Mouse (Mus musculus) embryonic facial prominence, embryonic 15.5 days (tissue): ENCODE measurements around the gene Acox1. TPM values are rescaled to one million over a fixed set of nuclear protein-coding genes. Genes with fewer than 3 reads are reported as not detected.

Experiments
- ATAC-seq: fragments of 200-750 bp; cut with Nextera tagmentation; 2 replicates; pipeline ENCODE4 v1.8.0; 2017; ENCODE audit warnings: low read depth, moderate TSS enrichment; ENCODE audit not compliant: insufficient number of reproducible peaks, low FRiP score, low TSS enrichment
- H3K27ac ChIP-seq: fragments of 300-500 bp; sonication (generic); replicated peaks from 2 replicates; pipeline ENCODE4 v1.5.1; 2015; ENCODE audit warnings: mild to moderate bottlenecking, inconsistent platforms
- H3K27me3 ChIP-seq: fragments of 300-500 bp; sonication (generic); 2 replicates; pipeline ENCODE4 v1.6.1; 2015; ENCODE audit warnings: inconsistent platforms
- H3K36me3 ChIP-seq: fragments of 300-500 bp; sonication (generic); 2 replicates; pipeline ENCODE4 v1.6.1; 2015; ENCODE audit warnings: mild to moderate bottlenecking, inconsistent platforms
- H3K4me1 ChIP-seq: fragments of 300-500 bp; sonication (generic); 2 replicates; pipeline ENCODE4 v1.6.1; 2015; ENCODE audit warnings: inconsistent platforms
- H3K4me2 ChIP-seq: fragments of 300-500 bp; sonication (generic); replicated peaks from 2 replicates; pipeline ENCODE4 v1.6.1; 2015; ENCODE audit warnings: mild to moderate bottlenecking, inconsistent platforms
- H3K4me3 ChIP-seq: fragments of 300-500 bp; sonication (generic); replicated peaks from 2 replicates; pipeline ENCODE4 v1.5.1; 2015; ENCODE audit warnings: mild to moderate bottlenecking, inconsistent platforms
- H3K9ac ChIP-seq: fragments of 300-500 bp; sonication (generic); 2 replicates; pipeline ENCODE4 v1.6.1; 2015; ENCODE audit warnings: inconsistent platforms
- H3K9me3 ChIP-seq: fragments of 300-500 bp; sonication (generic); replicated peaks from 2 replicates; pipeline ENCODE4 v1.6.1; 2016; ENCODE audit warnings: inconsistent platforms
- WGBS: fragments of 180-500 bp; shearing (Covaris S2); methylation state at CpG from one replicate; pipeline ENCODE4 v1.1.7; 2015; 5-methylcytosine and 5-hydroxymethylcytosine counted together
- polyA plus RNA-seq: library from polyadenylated mRNA; unstranded; fragments of >200 nt; fragmentation: Nextera tagmentation; extraction: Ambion mirVana; gene quantifications from 2 replicates; pipeline ENCODE4 v1.2.1, GENCODE M21; 2015

Acox1 gene
- polyA plus RNA-seq, 1 experiment from 2014 or later, result 29.1 TPM

- Histone ChIP-seq H3K9me3 (no peaks in the 10 kb centered on the region), H3K4me3 (peak within 1 kb of the TSS; percentile 94), H3K27me3 (no peaks in the 10 kb centered on the region), H3K9ac (peak within 1 kb of the TSS; percentile 87), H3K4me2 (peak within 1 kb of the TSS; percentile 71), H3K4me1 (peaks cover 20% of the 10 kb centered on the region), H3K36me3 (peaks cover 46% of the 10 kb centered on the region), H3K27ac (peak within 1 kb of the TSS; percentile 80)
- peak; percentile 95 for ATAC-seq
- WGBS, result under 1% methylated on average over 60 of the region's 60 CpGs
Measured at GRCm38 (mm10) chr11:116138468-116139138, 60.2 kb downstream of the Acox1 start, which contains the start of gene Mrpl38. Gene Mrpl38, minus strand, starts transcription at chr11:116138868.

- Histone ChIP-seq H3K9ac (peak overlapping the region; percentile 87), H3K27me3 (no peaks in the 10 kb centered on the region), H3K27ac (peak overlapping the region; percentile 80), H3K4me1 (peaks cover 25% of the 10 kb centered on the region), H3K4me2 (peak overlapping the region; percentile 71), H3K36me3 (peaks cover 45% of the 10 kb centered on the region), H3K4me3 (peak overlapping the region; percentile 94), H3K9me3 (no peaks in the 10 kb centered on the region)
- WGBS, result 1% methylated on average over 20 of the region's 20 CpGs
- no peak for ATAC-seq
Measured at GRCm38 (mm10) chr11:116138096-116138467, 60.8 kb downstream of the Acox1 start.

GRCm38 (mm10) chr11:116134171-116134570, 64.7 kb downstream of the Acox1 start:
- no peak overlapping the region for H3K27ac ChIP-seq
- H3K4me1 ChIP-seq, result peaks cover 55% of the 10 kb centered on the region
- no peak overlapping the region for H3K9ac ChIP-seq
- peaks cover 32% of the 10 kb centered on the region for H3K36me3 ChIP-seq
- H3K4me2 ChIP-seq, result no peak overlapping the region
- no peak for ATAC-seq
- 86% methylated on average over 10 of the region's 10 CpGs for WGBS
- H3K4me3 ChIP-seq, result no peak overlapping the region
- no peaks in the 10 kb centered on the region for H3K27me3 ChIP-seq
- no peaks in the 10 kb centered on the region for H3K9me3 ChIP-seq

- no peaks in the 10 kb centered on the region for H3K27me3 ChIP-seq
- 43% methylated on average over 5 of the region's 5 CpGs for WGBS
- peaks cover 32% of the 10 kb centered on the region for H3K36me3 ChIP-seq
- H3K9ac ChIP-seq, result no peak overlapping the region
- no peak overlapping the region for H3K4me3 ChIP-seq
- no peaks in the 10 kb centered on the region for H3K9me3 ChIP-seq
- H3K27ac ChIP-seq, result 0 out of 2 replicates have a peak overlapping the region, but pooled peaks have one; percentile 39
- no peak overlapping the region for H3K4me2 ChIP-seq
- H3K4me1 ChIP-seq, result peaks cover 53% of the 10 kb centered on the region
- no peak for ATAC-seq
Measured at GRCm38 (mm10) chr11:116133497-116133896, 65.3 kb downstream of the Acox1 start.

- H3K36me3 ChIP-seq, result peaks cover 32% of the 10 kb centered on the region
- H3K4me3 ChIP-seq, result no peak overlapping the region
- H3K4me2 ChIP-seq, result no peak overlapping the region
- H3K27ac ChIP-seq, result peak overlapping the region; percentile 44
- no peaks in the 10 kb centered on the region for H3K9me3 ChIP-seq
- 0 out of 2 replicates have a peak overlapping the region, but pooled peaks have one; percentile 18 for H3K9ac ChIP-seq
- WGBS, result 72% methylated on average over 16 of the region's 16 CpGs
- H3K4me1 ChIP-seq, result peaks cover 52% of the 10 kb centered on the region
- no peaks in the 10 kb centered on the region for H3K27me3 ChIP-seq
- no peak for ATAC-seq
Measured at GRCm38 (mm10) chr11:116132366-116133333, 66.2 kb downstream of the Acox1 start.

GRCm38 (mm10) chr11:116131349-116132170, 67.3 kb downstream of the Acox1 start:
- Histone ChIP-seq H3K9me3 (no peaks in the 10 kb centered on the region), H3K36me3 (peaks cover 32% of the 10 kb centered on the region), H3K4me2 (peak overlapping the region; percentile 78), H3K27me3 (no peaks in the 10 kb centered on the region), H3K9ac (no peak overlapping the region), H3K27ac (peak overlapping the region; percentile 94), H3K4me1 (peaks cover 56% of the 10 kb centered on the region), H3K4me3 (peak overlapping the region; percentile 63)
- WGBS, result 82% methylated on average over 15 of the region's 15 CpGs
- no peak for ATAC-seq

- no peaks in the 10 kb centered on the region for H3K27me3 ChIP-seq
- peak; percentile 85 for ATAC-seq
- H3K4me1 ChIP-seq, result peaks cover 57% of the 10 kb centered on the region
- H3K9me3 ChIP-seq, result no peaks in the 10 kb centered on the region
- peak within 1 kb of the TSS; percentile 52 for H3K9ac ChIP-seq
- peak within 1 kb of the TSS; percentile 94 for H3K27ac ChIP-seq
- peaks cover 35% of the 10 kb centered on the region for H3K36me3 ChIP-seq
- H3K4me3 ChIP-seq, result peak within 1 kb of the TSS; percentile 63
- peak within 1 kb of the TSS; percentile 78 for H3K4me2 ChIP-seq
- under 1% methylated on average over 69 of the region's 69 CpGs for WGBS
Measured at GRCm38 (mm10) chr11:116130488-116131205, 68.2 kb downstream of the Acox1 start, which contains the start of gene Trim65. Gene Trim65, minus strand, starts transcription at chr11:116131128.

- H3K4me1 ChIP-seq, result peaks cover 57% of the 10 kb centered on the region
- no peak for ATAC-seq
- WGBS, result 44% methylated on average over 8 of the region's 8 CpGs
- H3K36me3 ChIP-seq, result peaks cover 38% of the 10 kb centered on the region
- H3K9me3 ChIP-seq, result no peaks in the 10 kb centered on the region
- H3K4me3 ChIP-seq, result peak overlapping the region; percentile 63
- peak overlapping the region; percentile 78 for H3K4me2 ChIP-seq
- H3K27me3 ChIP-seq, result no peaks in the 10 kb centered on the region
- peak overlapping the region; percentile 94 for H3K27ac ChIP-seq
- peak overlapping the region; percentile 52 for H3K9ac ChIP-seq
Measured at GRCm38 (mm10) chr11:116129993-116130487, 68.8 kb downstream of the Acox1 start.

- peak overlapping the region; percentile 78 for H3K4me2 ChIP-seq
- H3K27me3 ChIP-seq, result no peaks in the 10 kb centered on the region
- peaks cover 30% of the 10 kb centered on the region for H3K36me3 ChIP-seq
- no peak overlapping the region; the same call in 1 of the 2 replicates for H3K4me3 ChIP-seq
- no peaks in the 10 kb centered on the region for H3K9me3 ChIP-seq
- no peak overlapping the region for H3K27ac ChIP-seq
- no peak for ATAC-seq
- WGBS, result 75% methylated on average over 9 of the region's 9 CpGs
- no peak overlapping the region for H3K9ac ChIP-seq
- peaks cover 57% of the 10 kb centered on the region for H3K4me1 ChIP-seq
Measured at GRCm38 (mm10) chr11:116129091-116129790, 69.6 kb downstream of the Acox1 start.
